Mouse (Mus musculus) hindbrain, embryonic 14.5 days (tissue): Measurements from ENCODE around the gene Anp32a. TPM values are rescaled to one million over a fixed set of nuclear protein-coding genes. Genes with fewer than 3 reads are reported as not detected.

ENCODE experiments used
- ATAC-seq: fragments of 200-750 bp; cut with Nextera tagmentation; 2 replicates; pipeline ENCODE4 v1.8.0; 2017; ENCODE audit warnings: moderate number of reproducible peaks, mild to moderate bottlenecking, moderate TSS enrichment, moderate library complexity; ENCODE audit not compliant: low FRiP score
- DNase-seq: peaks from one replicate; pipeline ENCODE4 v3.0.0-alpha.2; 2015; ENCODE audit warnings: low spot score
- H3K27ac ChIP-seq: fragments of 300-500 bp; sonication (generic); 2 replicates; pipeline ENCODE4 v1.5.1; 2014; ENCODE audit warnings: mild to moderate bottlenecking, moderate library complexity
- H3K27me3 ChIP-seq: fragments of 300-500 bp; sonication (generic); 2 replicates; pipeline ENCODE4 v1.6.1; 2014; ENCODE audit warnings: mild to moderate bottlenecking, low read length, mixed read lengths; ENCODE audit not compliant: control insufficient read depth, insufficient read depth
- H3K36me3 ChIP-seq: fragments of 300-500 bp; sonication (generic); replicated peaks from 2 replicates; pipeline ENCODE4 v1.6.1; 2014; ENCODE audit not compliant: control insufficient read depth, insufficient read depth
- H3K4me1 ChIP-seq: fragments of 300-500 bp; sonication (generic); replicated peaks from 2 replicates; pipeline ENCODE4 v1.6.1; 2014; ENCODE audit warnings: antibody characterized with exemption, low read length, mixed read lengths; ENCODE audit not compliant: control insufficient read depth, insufficient read depth
- H3K4me2 ChIP-seq: fragments of 300-500 bp; sonication (generic); replicated peaks from 2 replicates; pipeline ENCODE4 v1.6.1; 2014; ENCODE audit warnings: mild to moderate bottlenecking, moderate library complexity
- H3K4me3 ChIP-seq: fragments of 300-500 bp; sonication (generic); replicated peaks from 2 replicates; pipeline ENCODE4 v1.5.1; 2014; ENCODE audit warnings: mild to moderate bottlenecking, low read length
- H3K9ac ChIP-seq: fragments of 300-500 bp; sonication (generic); 2 replicates; pipeline ENCODE4 v1.6.1; 2014
- H3K9me3 ChIP-seq: fragments of 300-500 bp; sonication (generic); 2 replicates; pipeline ENCODE4 v1.6.1; 2016; ENCODE audit warnings: low read length; ENCODE audit not compliant: control insufficient read depth
- WGBS: fragments of 180-500 bp; shearing (Covaris S2); extraction: QIAGEN DNeasy Blood & Tissue Kit; methylation state at CpG from one replicate; pipeline ENCODE4 v1.1.7; 2014; 5-methylcytosine and 5-hydroxymethylcytosine counted together
- polyA plus RNA-seq: library from polyadenylated mRNA; unstranded; fragments of >200 nt; fragmentation: Nextera tagmentation; extraction: Ambion mirVana; gene quantifications from 2 replicates; pipeline ENCODE4 v1.2.1, GENCODE M21; 2014

Anp32a gene
- polyA plus RNA-seq, 1 experiment from 2014 or later: 73.0 TPM

- DNase-seq: no peak
- no peaks in the 10 kb centered on the region for H3K9me3 ChIP-seq
- no peaks in the 10 kb centered on the region for H3K27me3 ChIP-seq
- no peak overlapping the region for H3K4me2 ChIP-seq
- no peak overlapping the region for H3K27ac ChIP-seq
- H3K9ac ChIP-seq: no peak overlapping the region
- WGBS: 53% methylated on average over 4 of the region's 4 CpGs
- H3K4me1 ChIP-seq: peaks cover 11% of the 10 kb centered on the region; the same call in 1 of the 2 replicates
- no peaks in the 10 kb centered on the region for H3K36me3 ChIP-seq
- no peak overlapping the region for H3K4me3 ChIP-seq
- ATAC-seq: no peak
These were observed 3.0 kb upstream of the Anp32a start for GRCm38 (mm10) chr9:62337924-62338635.

- Histone ChIP-seq H3K9me3 (no peaks in the 10 kb centered on the region), H3K4me1 (peaks cover 11% of the 10 kb centered on the region; the same call in 1 of the 2 replicates), H3K4me2 (no peak overlapping the region), H3K9ac (no peak overlapping the region), H3K27ac (no peak overlapping the region), H3K27me3 (no peaks in the 10 kb centered on the region), H3K36me3 (no peaks in the 10 kb centered on the region), H3K4me3 (no peak overlapping the region)
- no peak for ATAC-seq
- 68% methylated on average over 9 of the region's 9 CpGs for WGBS
- no peak for DNase-seq
These were observed 2.4 kb upstream of the Anp32a start for GRCm38 (mm10) chr9:62338636-62339191.

- Histone ChIP-seq H3K9ac (peak overlapping the region; percentile 97), H3K4me2 (peak overlapping the region; percentile 83), H3K9me3 (no peaks in the 10 kb centered on the region), H3K36me3 (no peaks in the 10 kb centered on the region), H3K27ac (peak overlapping the region; percentile 99), H3K4me1 (peaks cover 18% of the 10 kb centered on the region), H3K4me3 (peak overlapping the region; percentile 81), H3K27me3 (no peaks in the 10 kb centered on the region)
- DNase-seq: peak; percentile 56
- WGBS: 1% methylated on average over 47 of the region's 48 CpGs
- ATAC-seq: peak; percentile 43
These were observed 581 bp upstream of the Anp32a start for GRCm38 (mm10) chr9:62340301-62341122.

GRCm38 (mm10) chr9:62341701-62342440, 778 bp downstream of the Anp32a start:
- Histone ChIP-seq H3K27me3 (no peaks in the 10 kb centered on the region), H3K36me3 (no peaks in the 10 kb centered on the region), H3K4me3 (peak overlapping the region; percentile 81), H3K9me3 (no peaks in the 10 kb centered on the region), H3K4me2 (peak overlapping the region; percentile 76), H3K4me1 (peaks cover 31% of the 10 kb centered on the region), H3K27ac (peak overlapping the region; percentile 99), H3K9ac (peak overlapping the region; percentile 97)
- ATAC-seq: no peak
- DNase-seq: peak; percentile 50
- under 1% methylated on average over 53 of the region's 54 CpGs for WGBS

GRCm38 (mm10) chr9:62342441-62343191, 1.5 kb downstream of the Anp32a start:
- Histone ChIP-seq H3K9ac (peak overlapping the region; percentile 97), H3K4me2 (peak overlapping the region; percentile 76), H3K27ac (peak overlapping the region; percentile 99), H3K4me3 (peak overlapping the region; percentile 81), H3K27me3 (no peaks in the 10 kb centered on the region), H3K36me3 (no peaks in the 10 kb centered on the region), H3K4me1 (peaks cover 37% of the 10 kb centered on the region), H3K9me3 (no peaks in the 10 kb centered on the region)
- peak; percentile 47 for DNase-seq
- ATAC-seq: no peak
- WGBS: under 1% methylated on average over 48 of the region's 48 CpGs

- under 1% methylated on average over 52 of the region's 56 CpGs for WGBS
- Histone ChIP-seq H3K4me2 (peak overlapping the region; percentile 76), H3K9me3 (no peaks in the 10 kb centered on the region), H3K9ac (peak overlapping the region; percentile 97), H3K4me3 (peak overlapping the region; percentile 81), H3K27me3 (no peaks in the 10 kb centered on the region), H3K36me3 (no peaks in the 10 kb centered on the region), H3K4me1 (peaks cover 37% of the 10 kb centered on the region), H3K27ac (peak overlapping the region; percentile 99)
- ATAC-seq (peak; percentile 38; the same call in 1 of the 2 replicates), DNase-seq (peak; percentile 64)
These were observed 2.3 kb downstream of the Anp32a start for GRCm38 (mm10) chr9:62343192-62343903.

GRCm38 (mm10) chr9:62343904-62344491, 2.9 kb downstream of the Anp32a start:
- H3K4me1 ChIP-seq: peaks cover 34% of the 10 kb centered on the region
- peak overlapping the region; percentile 99 for H3K27ac ChIP-seq
- DNase-seq: no peak
- no peaks in the 10 kb centered on the region for H3K36me3 ChIP-seq
- peak overlapping the region; percentile 76 for H3K4me2 ChIP-seq
- no peaks in the 10 kb centered on the region for H3K27me3 ChIP-seq
- H3K9me3 ChIP-seq: no peaks in the 10 kb centered on the region
- H3K4me3 ChIP-seq: peak overlapping the region; percentile 81
- 0% methylated on average over 52 of the region's 52 CpGs for WGBS
- peak overlapping the region; percentile 97 for H3K9ac ChIP-seq
- ATAC-seq: peak; percentile 19

GRCm38 (mm10) chr9:62344545-62344944, 3.5 kb downstream of the Anp32a start:
- Histone ChIP-seq H3K27ac (peak overlapping the region; percentile 99), H3K4me2 (peak overlapping the region; percentile 76), H3K36me3 (no peaks in the 10 kb centered on the region), H3K4me3 (peak overlapping the region; percentile 81), H3K27me3 (no peaks in the 10 kb centered on the region), H3K4me1 (peaks cover 39% of the 10 kb centered on the region), H3K9me3 (no peaks in the 10 kb centered on the region), H3K9ac (peak overlapping the region; percentile 97)
- WGBS: under 1% methylated on average over 26 of the region's 26 CpGs
- DNase-seq (peak; percentile 44), ATAC-seq (peak; percentile 5; the same call in 1 of the 2 replicates)
